Mouse (Mus musculus) CH12.LX (cell line): ENCODE results near the gene Smad1. TPM values are rescaled to one million over a fixed set of nuclear protein-coding genes. Genes with fewer than 3 reads are reported as not detected.

Experiments
- DNase-seq: peaks from one replicate; pipeline ENCODE4 v3.0.0-alpha.2; 2013; ENCODE audit errors: extremely low read depth
- H3K27ac ChIP-seq: 2 replicates; pipeline ENCODE4 v1.5.1; 2012; ENCODE audit warnings: low read depth, mild to moderate bottlenecking, control low read depth, moderate library complexity; ENCODE audit not compliant: insufficient read depth
- H3K27me3 ChIP-seq: replicated peaks from 2 replicates; pipeline ENCODE3; 2012; ENCODE audit warnings: inconsistent platforms
- H3K36me3 ChIP-seq, 2 experiments: replicated peaks in 1 of 2; 2 replicates each; pipeline versions ENCODE3 to v1.6.1; 2012; ENCODE audit warnings: inconsistent platforms in 1 of 2, low read length in 1 of 2, mild to moderate bottlenecking in 1 of 2, mixed read lengths in 1 of 2, moderate library complexity in 1 of 2; ENCODE audit not compliant: control insufficient read depth in 1 of 2, insufficient read depth in 1 of 2
- H3K4me1 ChIP-seq, 2 experiments: 2 replicates each; pipeline ENCODE4 v1.6.1; 2012; ENCODE audit warnings: inconsistent platforms in 1 of 2, moderate library complexity in 1 of 2; ENCODE audit not compliant: insufficient read depth in 2 of 2, control insufficient read depth in 1 of 2
- H3K4me2 ChIP-seq: 2 replicates; pipeline ENCODE4 v1.6.1; 2012; ENCODE audit warnings: low read depth, mild to moderate bottlenecking, control low read depth; ENCODE audit not compliant: poor library complexity, insufficient read depth, severe bottlenecking
- H3K4me3 ChIP-seq, 3 experiments: fragments of 150-350 bp in 1 of 3; sonication (generic) in 1 of 3; replicated peaks in 1 of 3; 2 replicates each; pipeline versions ENCODE3 to v1.5.1; 2011 to 2012; ENCODE audit warnings: low read depth in 2 of 3, low read length in 2 of 3, mild to moderate bottlenecking in 2 of 3, moderate library complexity in 2 of 3, control low read depth in 1 of 3, improper control_type of control experiment in 1 of 3, inconsistent platforms in 1 of 3, mixed read lengths in 1 of 3; ENCODE audit not compliant: poor library complexity in 1 of 3
- H3K79me2 ChIP-seq: replicated peaks from 2 replicates; pipeline ENCODE4 v1.6.1; 2012; ENCODE audit warnings: mild to moderate bottlenecking, moderate library complexity; ENCODE audit not compliant: control insufficient read depth, poor library complexity, insufficient read depth, severe bottlenecking; ENCODE audit errors: extremely low read depth
- H3K9ac ChIP-seq: 2 replicates; pipeline ENCODE4 v1.6.1; 2012; ENCODE audit warnings: low read depth, mild to moderate bottlenecking, control low read depth, moderate library complexity; ENCODE audit not compliant: insufficient read depth
- H3K9me3 ChIP-seq: replicated peaks from 2 replicates; pipeline ENCODE3; 2012; ENCODE audit warnings: low read length, inconsistent platforms, mixed read lengths
- BHLHE40 ChIP-seq: IDR thresholded peaks from 2 replicates; pipeline ENCODE4 v1.6.1; 2011; ENCODE audit warnings: mild to moderate bottlenecking, low read depth, low read length, improper control_type of control experiment
- CHD2 ChIP-seq: IDR thresholded peaks from 2 replicates; pipeline ENCODE4 v1.6.1; 2011; ENCODE audit warnings: low read length, improper control_type of control experiment
- CTCF ChIP-seq, 2 experiments: IDR thresholded peaks in 1 of 2; conservative IDR thresholded peaks in 1 of 2; 2 replicates each; pipeline ENCODE4 v1.5.1; 2011 to 2012; ENCODE audit warnings: low read depth in 2 of 2, low read length in 2 of 2, improper control_type of control experiment in 1 of 2, inconsistent platforms in 1 of 2, mild to moderate bottlenecking in 1 of 2, moderate library complexity in 1 of 2
- ELF1 ChIP-seq: IDR thresholded peaks from 2 replicates; pipeline ENCODE4 v1.6.1; 2014; ENCODE audit warnings: low read depth, mild to moderate bottlenecking, inconsistent platforms, low read length, improper control_type of control experiment
- GABPA ChIP-seq: IDR thresholded peaks from 2 replicates; pipeline ENCODE4 v1.6.1; 2012; ENCODE audit warnings: low read depth, low read length, improper control_type of control experiment, inconsistent platforms; ENCODE audit not compliant: insufficient replicate concordance
- JUN ChIP-seq: IDR thresholded peaks from 2 replicates; pipeline ENCODE4 v1.6.1; 2011; ENCODE audit warnings: low read depth, mild to moderate bottlenecking, low read length, improper control_type of control experiment, moderate library complexity; ENCODE audit not compliant: insufficient read depth
- JUND ChIP-seq: conservative IDR thresholded peaks from 2 replicates; pipeline ENCODE4 v1.6.1; 2011; ENCODE audit warnings: low read depth, low read length, improper control_type of control experiment
- MAFK ChIP-seq: IDR thresholded peaks from 2 replicates; pipeline ENCODE4 v1.6.1; 2011; ENCODE audit warnings: low read length, improper control_type of control experiment; ENCODE audit not compliant: insufficient replicate concordance
- NRF1 ChIP-seq: IDR thresholded peaks from 2 replicates; pipeline ENCODE4 v1.6.1; 2014; ENCODE audit warnings: low read depth, mild to moderate bottlenecking, inconsistent platforms, low read length, improper control_type of control experiment, moderate library complexity
- PAX5 ChIP-seq: IDR thresholded peaks from 2 replicates; pipeline ENCODE4 v1.6.1; 2012; ENCODE audit warnings: low read length, inconsistent platforms, mixed read lengths
- POLR2A ChIP-seq: IDR thresholded peaks from 2 replicates; pipeline ENCODE4 v1.6.1; 2011; ENCODE audit warnings: low read depth, mild to moderate bottlenecking, improper control_type of control experiment, low read length
- POLR2AphosphoS2 ChIP-seq: IDR thresholded peaks from 2 replicates; pipeline ENCODE4 v1.6.1; 2011; ENCODE audit warnings: low read depth, low read length, improper control_type of control experiment
- RCOR1 ChIP-seq: conservative IDR thresholded peaks from 2 replicates; pipeline ENCODE4 v1.6.1; 2012; ENCODE audit warnings: low read depth, mild to moderate bottlenecking, inconsistent platforms, low read length, improper control_type of control experiment
- SIN3A ChIP-seq: IDR thresholded peaks from 2 replicates; pipeline ENCODE4 v1.6.1; 2012; ENCODE audit warnings: low read length, improper control_type of control experiment, inconsistent platforms
- SMC3 ChIP-seq: IDR thresholded peaks from 2 replicates; pipeline ENCODE4 v1.6.1; 2011; ENCODE audit warnings: low read depth, low read length, improper control_type of control experiment
- USF1 ChIP-seq: IDR thresholded peaks from 2 replicates; pipeline ENCODE4 v1.6.1; 2014; ENCODE audit warnings: low read depth, mild to moderate bottlenecking, inconsistent platforms, low read length, improper control_type of control experiment
- ZC3H11A ChIP-seq: IDR thresholded peaks from 2 replicates; pipeline ENCODE4 v1.6.1; 2012; ENCODE audit warnings: low read depth, mild to moderate bottlenecking, inconsistent platforms, low read length, improper control_type of control experiment
- ZMIZ1 ChIP-seq: IDR thresholded peaks from 2 replicates; pipeline ENCODE4 v1.6.1; 2012; ENCODE audit warnings: low read depth, mild to moderate bottlenecking, inconsistent platforms, low read length, improper control_type of control experiment
- ZNF384 ChIP-seq: IDR thresholded peaks from 2 replicates; pipeline ENCODE4 v1.6.1; 2012; ENCODE audit warnings: low read depth, low read length, improper control_type of control experiment, inconsistent platforms
- dilution Hi-C: fragments of 300-500 bp; cut with MboI; formaldehyde crosslinking; loops from 2 replicates; pipeline ENCODE4 v1.14.3; 2020; ENCODE audit warnings: low sequenced_read_pairs; ENCODE audit not compliant: extremely low pct_unique_long_range_greater_than_20kb, extremely low pct_ligation_motif_present
- in situ Hi-C: fragments of 300-500 bp; cut with MboI; formaldehyde crosslinking; loops from 3 replicates; pipeline ENCODE4 v1.14.3; 2019; ENCODE audit warnings: low sequenced_read_pairs, low pct_ligation_motif_present, low pct_unique_long_range_greater_than_20kb, mixed read lengths
- polyA plus RNA-seq: library from polyadenylated mRNA; unstranded; fragments of >175 nt; gene quantifications from 2 replicates; pipeline ENCODE4 v1.2.1, GENCODE M21; 2012; ENCODE audit warnings: low read depth; ENCODE audit not compliant: insufficient read length
- total RNA-seq, 2 experiments: library from RNA; depleted of rRNA; stranded (reverse); fragments of 300-350 nt in 1 of 2; fragments of >200 nt in 1 of 2; gene quantifications; 2 replicates each; pipeline ENCODE4 v1.2.3; 2012 to 2014

Smad1 gene
- total and polyA plus RNA-seq, 3 experiments = not detected

DNA sequence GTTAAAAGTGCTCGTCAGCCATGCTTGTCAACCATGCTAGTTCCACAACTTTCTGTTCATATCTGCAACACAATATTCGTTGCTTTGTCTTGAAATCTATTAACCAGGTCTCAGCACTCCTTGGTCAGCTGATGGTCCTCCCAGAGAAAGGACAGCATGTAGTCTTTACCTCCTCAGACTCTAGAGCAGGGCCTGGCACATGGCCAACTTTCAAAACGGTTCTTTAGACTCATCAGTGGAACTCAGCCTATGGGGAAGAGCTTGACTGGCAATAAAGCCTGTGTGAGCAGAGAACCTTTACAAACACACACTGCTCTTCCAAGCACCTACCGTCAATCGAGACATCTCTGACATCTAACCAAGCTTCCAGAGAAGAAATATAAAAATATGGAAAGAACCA lies 109.7 kb downstream of the Smad1 start:
- dilution Hi-C loops = no loop called here
- Histone ChIP-seq H3K36me3 (peaks cover 0 to 1% of the 10 kb centered on the region in 2 experiments), H3K79me2 (no peaks in the 10 kb centered on the region; the same call in 1 of the 2 replicates), H3K4me3 (no peak overlapping the region), H3K9ac (no peak overlapping the region), H3K4me2 (peak overlapping the region; percentile 10; the same call in 1 of the 2 replicates), H3K27me3 (no peaks in the 10 kb centered on the region), H3K27ac (no peak overlapping the region), H3K9me3 (no peaks in the 10 kb centered on the region), H3K4me1 (peaks cover 7 to 24% of the 10 kb centered on the region in 2 experiments)
- DNase-seq = no peak
- TF ChIP-seq GABPA = no peak
- no peak for TF ChIP-seq USF1
- no peak for TF ChIP-seq JUN
- in situ Hi-C loops = no loop called here

DNA sequence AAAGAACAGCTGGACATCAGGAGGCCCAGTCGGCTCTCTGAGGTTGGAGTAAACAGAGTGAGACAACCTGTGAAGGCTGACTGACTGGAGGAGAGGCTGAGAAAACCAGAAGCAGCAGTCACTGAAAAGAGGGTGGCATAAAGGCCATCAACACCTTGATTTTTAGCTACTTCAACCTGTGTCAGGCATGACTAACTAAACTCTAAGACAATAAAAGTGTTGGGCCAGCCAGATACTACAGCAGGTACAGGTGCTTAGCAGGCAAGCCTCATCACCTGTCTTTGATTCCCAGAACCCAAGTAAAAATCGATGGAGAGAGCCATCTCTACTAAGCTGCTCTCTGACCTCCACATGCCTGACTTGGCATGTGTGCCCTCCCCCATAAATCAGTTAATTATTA lies 110.6 kb downstream of the Smad1 start:
- Histone ChIP-seq H3K27ac (no peak overlapping the region), H3K4me3 (no peak overlapping the region), H3K36me3 (peaks cover 0 to 4% of the 10 kb centered on the region in 2 experiments), H3K4me2 (no peak overlapping the region), H3K27me3 (no peaks in the 10 kb centered on the region), H3K4me1 (peaks cover 7 to 23% of the 10 kb centered on the region in 2 experiments), H3K79me2 (no peaks in the 10 kb centered on the region; the same call in 1 of the 2 replicates), H3K9me3 (no peaks in the 10 kb centered on the region), H3K9ac (no peak overlapping the region)
- dilution Hi-C loops = no loop called here
- in situ Hi-C loops = no loop called here
- TF ChIP-seq MAFK (no peak), ZC3H11A (no peak), CTCF (conservative IDR thresholded peaks at IDR 0.05 in 1 of 2, IDR thresholded peaks at IDR 0.05 in 1 of 2; ENCODE audit: low read depth in 2 of 2, low read length in 2 of 2) (no peak), NRF1 (no peak), SIN3A (no peak), RCOR1 (no peak), GABPA (no peak), PAX5 (no peak), ELF1 (no peak), JUND (no peak), CHD2 (no peak), JUN (no peak), ZNF384 (no peak), POLR2AphosphoS2 (no peak), SMC3 (no peak), BHLHE40 (no peak), ZMIZ1 (no peak), POLR2A (no peak)
- no peak for DNase-seq

Other genes with a start within 250 kb of the Smad1 start
- gene 1700011L22Rik, start 150.9 kb downstream of the Smad1 start, total RNA-seq (2012; rRNA removed) = not detected in 2 replicates
- gene 1700011L22Rik, start 150.9 kb downstream of the Smad1 start, total RNA-seq (2014; rRNA removed) = not detected in 2 replicates
- gene 1700011L22Rik, start 150.9 kb downstream of the Smad1 start, polyA plus RNA-seq = not detected in 2 replicates
- 3.5 and 4.7 TPM in 2 replicates for gene Mmaa, start 104.6 kb downstream of the Smad1 start, total RNA-seq (2012; rRNA removed)
- gene Mmaa, start 104.6 kb downstream of the Smad1 start, total RNA-seq (2014; rRNA removed) = 3.0 and 3.3 TPM in 2 replicates
- gene Mmaa, start 104.6 kb downstream of the Smad1 start, polyA plus RNA-seq = 4.1 and 4.9 TPM in 2 replicates
- 22.8 and 29.0 TPM in 2 replicates for gene Otud4, start 240.1 kb upstream of the Smad1 start, total RNA-seq (2012; rRNA removed)
- gene Otud4, start 240.1 kb upstream of the Smad1 start, total RNA-seq (2014; rRNA removed) = 44.6 and 51.3 TPM in 2 replicates
- 42.3 and 43.9 TPM in 2 replicates for gene Otud4, start 240.1 kb upstream of the Smad1 start, polyA plus RNA-seq